Mouse (Mus musculus) heart, embryonic 12.5 days (tissue): ENCODE results near the gene Polr3g. TPM values are rescaled to one million over a fixed set of nuclear protein-coding genes. Genes with fewer than 3 reads are reported as not detected.
"Not testable (repeated sequence)": the region's sequence is repeated elsewhere in the genome, so short reads cannot be mapped to it uniquely, and the experiment has no call there.

Experiments used
- ATAC-seq: fragments of 200-750 bp; cut with Nextera tagmentation; 2 replicates; pipeline ENCODE4 v1.8.0; 2017; ENCODE audit warnings: moderate TSS enrichment, moderate library complexity; ENCODE audit not compliant: insufficient number of reproducible peaks, low FRiP score
- H3K27ac ChIP-seq: fragments of 300-500 bp; sonication (generic); 2 replicates; pipeline ENCODE4 v1.5.1; 2016; ENCODE audit warnings: mild to moderate bottlenecking, moderate library complexity; ENCODE audit not compliant: poor library complexity, severe bottlenecking
- H3K27me3 ChIP-seq: fragments of 300-500 bp; sonication (generic); replicated peaks from 2 replicates; pipeline ENCODE4 v1.6.1; 2016; ENCODE audit warnings: mild to moderate bottlenecking, moderate library complexity
- H3K36me3 ChIP-seq: fragments of 300-500 bp; sonication (generic); 2 replicates; pipeline ENCODE4 v1.6.1; 2016; ENCODE audit warnings: mild to moderate bottlenecking, moderate library complexity
- H3K4me1 ChIP-seq: fragments of 300-500 bp; sonication (generic); replicated peaks from 2 replicates; pipeline ENCODE4 v1.6.1; 2016; ENCODE audit warnings: mild to moderate bottlenecking
- H3K4me2 ChIP-seq: fragments of 300-500 bp; sonication (generic); 2 replicates; pipeline ENCODE4 v1.6.1; 2016; ENCODE audit warnings: mild to moderate bottlenecking, moderate library complexity
- H3K4me3 ChIP-seq: fragments of 300-500 bp; sonication (generic); 2 replicates; pipeline ENCODE4 v1.5.1; 2016; ENCODE audit warnings: mild to moderate bottlenecking
- H3K9ac ChIP-seq: fragments of 300-500 bp; sonication (generic); 2 replicates; pipeline ENCODE4 v1.6.1; 2016; ENCODE audit warnings: mild to moderate bottlenecking, moderate library complexity
- H3K9me3 ChIP-seq: fragments of 300-500 bp; sonication (generic); replicated peaks from 2 replicates; pipeline ENCODE4 v1.6.1; 2016; ENCODE audit warnings: mild to moderate bottlenecking, moderate library complexity
- WGBS: fragments of 180-500 bp; shearing (Covaris S2); methylation state at CpG from one replicate; pipeline ENCODE4 v1.1.7; 2016; 5-methylcytosine and 5-hydroxymethylcytosine counted together
- polyA plus RNA-seq: library from polyadenylated mRNA; unstranded; fragments of >200 nt; fragmentation: Nextera tagmentation; extraction: Ambion mirVana; gene quantifications from 2 replicates; pipeline ENCODE4 v1.2.1, GENCODE M21; 2016

Gene Polr3g
- polyA plus RNA-seq, 1 experiment from 2014 or later: 20.7 TPM

DNA sequence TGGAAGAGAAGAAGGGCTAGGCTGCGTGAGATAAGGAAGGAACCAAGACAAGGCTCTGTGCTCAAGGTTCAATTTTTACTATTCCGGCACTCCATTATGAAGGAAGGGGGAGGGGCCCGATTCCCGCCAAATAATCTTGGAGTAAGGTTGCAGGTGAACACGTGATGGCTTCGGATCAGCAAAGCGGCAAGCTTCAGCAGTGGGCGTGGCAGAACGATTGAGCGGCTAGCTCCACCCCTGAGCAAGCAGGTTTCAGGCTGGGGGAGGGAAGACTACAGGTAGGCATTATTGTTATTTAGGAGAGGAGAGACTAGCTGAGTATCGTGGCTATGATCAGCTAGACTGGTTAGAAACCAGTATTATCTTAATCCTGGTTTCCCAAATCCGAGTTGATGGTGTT lies 17.3 kb upstream of the Polr3g start:
- H3K27me3 ChIP-seq, H3K27ac ChIP-seq, ATAC-seq, H3K36me3 ChIP-seq, H3K4me3 ChIP-seq, H3K4me1 ChIP-seq, H3K4me2 ChIP-seq, H3K9me3 ChIP-seq, H3K9ac ChIP-seq: not testable (repeated sequence)
- WGBS: 46% methylated on average over 12 of the region's 12 CpGs

DNA sequence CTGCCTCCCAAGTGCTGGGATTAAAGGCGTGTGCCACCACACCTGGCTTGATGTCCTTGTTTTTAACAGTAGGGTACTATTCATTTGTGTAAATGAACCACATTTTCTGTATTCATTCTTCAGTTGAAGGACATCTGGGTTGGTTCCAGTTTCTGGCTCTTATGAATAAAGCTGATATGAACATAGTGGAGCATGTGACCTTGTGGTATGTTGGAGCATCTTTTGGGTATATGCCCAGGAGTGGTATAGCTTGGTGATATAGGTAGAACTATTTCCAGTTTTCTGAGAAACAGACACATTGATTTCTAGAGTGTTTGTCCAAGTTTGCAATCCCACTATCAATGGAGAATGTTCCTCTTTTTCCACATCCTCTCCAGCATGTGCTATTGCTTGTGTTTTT lies 3.1 kb upstream of the Polr3g start:
- Histone ChIP-seq H3K9ac (no peak overlapping the region), H3K4me2 (no peak overlapping the region), H3K27ac (no peak overlapping the region), H3K4me1 (peaks cover 21% of the 10 kb centered on the region), H3K27me3 (no peaks in the 10 kb centered on the region), H3K36me3 (no peaks in the 10 kb centered on the region), H3K9me3 (no peaks in the 10 kb centered on the region), H3K4me3 (no peak overlapping the region)
- no peak for ATAC-seq
- WGBS: 89% methylated on average over 1 of the region's 1 CpGs

DNA sequence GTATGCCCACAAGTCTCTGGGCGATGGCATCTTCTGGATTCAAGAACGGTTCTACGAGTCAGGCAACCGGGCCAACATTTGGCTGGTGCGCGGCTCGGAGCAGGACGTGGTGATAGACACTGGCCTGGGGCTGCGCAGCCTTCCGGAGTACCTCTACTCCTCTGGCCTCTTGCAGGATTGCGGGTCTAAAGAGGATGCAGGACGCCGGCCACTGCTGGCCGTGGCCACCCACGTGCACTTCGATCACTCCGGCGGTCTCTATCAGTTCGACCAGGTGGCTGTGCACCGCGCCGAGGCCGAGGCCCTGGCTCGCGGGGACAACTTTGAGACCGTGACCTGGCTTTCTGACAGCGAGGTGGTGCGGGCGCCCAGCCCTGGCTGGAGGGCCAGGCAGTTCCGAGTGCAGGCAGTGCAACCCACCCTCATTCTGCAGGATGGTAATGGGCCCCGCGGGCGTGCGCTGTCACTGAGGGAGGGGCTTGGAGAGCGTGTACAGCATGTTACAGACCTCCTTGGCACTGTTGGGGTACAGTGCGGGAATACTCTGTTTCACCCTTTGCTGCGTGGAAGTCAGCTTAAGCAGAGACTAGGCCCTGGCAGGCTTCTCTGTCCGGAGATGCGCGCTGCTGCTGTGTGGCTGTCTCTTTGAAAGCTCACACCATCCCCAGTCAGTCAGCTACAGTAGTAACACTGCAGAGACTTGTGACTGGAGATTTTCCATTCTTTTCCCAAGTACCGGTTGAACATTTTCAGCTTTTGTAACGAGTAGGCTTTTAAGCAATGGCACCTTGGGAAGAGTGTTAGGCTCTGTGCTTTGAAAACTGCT lies 946 bp upstream of the Polr3g start:
- Histone ChIP-seq H3K27me3 (no peaks in the 10 kb centered on the region), H3K27ac (peak overlapping the region; percentile 87), H3K9me3 (no peaks in the 10 kb centered on the region), H3K36me3 (no peaks in the 10 kb centered on the region), H3K4me2 (peak overlapping the region; percentile 97), H3K4me3 (peak overlapping the region; percentile 77), H3K4me1 (peaks cover 24% of the 10 kb centered on the region), H3K9ac (peak overlapping the region; percentile 84)
- peak; percentile 59 for ATAC-seq
- under 1% methylated on average over 42 of the region's 42 CpGs for WGBS

DNA sequence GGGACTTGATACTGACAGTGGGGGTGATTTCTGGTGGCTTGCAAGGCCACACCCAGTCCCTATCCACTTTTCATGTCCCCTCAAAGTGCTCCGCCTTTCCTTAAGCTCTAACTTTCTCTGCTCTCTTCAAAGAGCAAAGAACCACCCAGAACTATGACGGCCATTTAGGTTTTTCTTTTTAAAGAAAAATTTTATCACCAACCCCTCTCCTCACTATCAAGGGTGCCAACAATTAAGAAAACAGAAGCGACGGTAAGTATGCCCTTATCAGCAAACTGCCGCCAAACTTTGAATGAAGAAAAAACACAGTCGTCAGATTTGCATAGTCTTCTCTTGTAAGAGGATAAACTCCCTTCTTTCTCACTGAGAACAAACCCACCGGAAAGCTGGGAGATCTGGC lies 547 bp downstream of the Polr3g start:
- ATAC-seq: no peak
- H3K4me2 ChIP-seq: peak overlapping the region; percentile 97
- WGBS: 1% methylated on average over 7 of the region's 7 CpGs
- peaks cover 24% of the 10 kb centered on the region for H3K4me1 ChIP-seq
- H3K9ac ChIP-seq: peak overlapping the region; percentile 84
- H3K27ac ChIP-seq: peak overlapping the region; percentile 87
- H3K4me3 ChIP-seq: peak overlapping the region; percentile 77
- no peaks in the 10 kb centered on the region for H3K27me3 ChIP-seq
- H3K9me3 ChIP-seq: no peaks in the 10 kb centered on the region
- H3K36me3 ChIP-seq: no peaks in the 10 kb centered on the region

DNA sequence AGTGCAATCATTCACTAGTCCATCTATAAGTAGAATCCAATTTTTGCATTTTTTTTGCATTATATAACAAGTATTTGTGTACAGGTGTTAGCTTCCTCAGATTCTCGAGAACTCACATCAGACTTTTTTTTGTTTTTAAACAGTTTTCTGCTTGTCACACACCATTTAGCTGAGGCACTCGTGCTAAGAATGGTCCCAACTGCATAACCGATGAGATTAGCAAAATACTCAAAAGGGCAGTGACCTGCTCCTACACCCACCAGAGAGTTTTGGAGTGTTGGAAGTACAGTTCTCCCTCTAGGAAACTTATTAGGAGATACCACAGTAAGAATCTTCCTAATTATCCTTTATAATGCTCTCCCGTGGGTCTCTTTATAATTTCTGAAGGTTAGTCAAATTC lies 1.0 kb downstream of the Polr3g start:
- peak overlapping the region; percentile 84 for H3K9ac ChIP-seq
- peaks cover 24% of the 10 kb centered on the region for H3K4me1 ChIP-seq
- no peak for ATAC-seq
- H3K4me3 ChIP-seq: peak overlapping the region; percentile 77
- H3K27ac ChIP-seq: no peak overlapping the region
- no peaks in the 10 kb centered on the region for H3K9me3 ChIP-seq
- no peaks in the 10 kb centered on the region for H3K36me3 ChIP-seq
- 31% methylated on average over 4 of the region's 4 CpGs for WGBS
- H3K27me3 ChIP-seq: no peaks in the 10 kb centered on the region
- peak overlapping the region; percentile 97 for H3K4me2 ChIP-seq

DNA sequence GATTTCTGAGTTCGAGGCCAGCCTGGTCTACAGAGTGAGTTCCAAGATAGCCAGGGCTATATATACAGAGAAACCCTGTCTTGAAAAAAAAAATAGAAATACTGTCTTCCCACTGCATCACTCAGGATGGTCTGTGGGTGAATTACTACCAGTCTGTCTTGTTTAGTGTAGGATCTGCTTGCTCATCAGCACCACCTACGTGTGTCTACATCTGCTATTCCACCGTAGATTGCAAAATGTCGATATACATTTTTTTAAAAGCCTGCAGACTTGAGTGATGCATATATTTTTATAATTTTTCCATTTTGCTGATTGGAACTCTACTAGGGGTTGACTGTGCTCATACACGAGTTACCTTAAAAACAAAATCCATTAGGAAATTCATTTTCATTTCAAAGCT lies 4.5 kb downstream of the Polr3g start:
- no peaks in the 10 kb centered on the region for H3K9me3 ChIP-seq

DNA sequence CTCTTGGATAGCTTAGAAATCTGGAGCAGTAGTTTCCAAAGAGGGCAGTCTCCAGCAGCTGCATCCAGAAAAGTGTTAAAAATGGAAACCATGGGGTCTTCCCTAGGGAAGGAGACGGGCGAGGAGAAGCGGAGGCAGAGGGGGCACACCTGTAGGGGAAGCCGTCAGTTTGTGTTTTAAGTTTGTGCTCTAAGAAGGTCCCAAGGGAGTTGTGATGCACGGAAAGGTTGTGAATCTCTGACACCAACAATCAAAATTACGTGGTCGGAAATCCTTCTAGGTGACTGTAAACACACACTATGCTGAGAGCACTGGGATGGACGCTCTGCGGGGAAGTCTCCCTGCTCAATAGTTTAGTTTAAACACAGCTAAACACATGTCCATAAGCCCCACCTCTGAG lies 7.2 kb downstream of the Polr3g start:
- no peak overlapping the region for H3K4me2 ChIP-seq
- no peak overlapping the region for H3K9ac ChIP-seq
- H3K9me3 ChIP-seq: no peaks in the 10 kb centered on the region
- no peak for ATAC-seq
- H3K27me3 ChIP-seq: no peaks in the 10 kb centered on the region
- 0 out of 2 replicates have a peak, but pooled peaks cover 1% of the 10 kb centered on the region for H3K4me1 ChIP-seq
- 85% methylated on average over 9 of the region's 9 CpGs for WGBS
- H3K4me3 ChIP-seq: no peak overlapping the region
- no peaks in the 10 kb centered on the region for H3K36me3 ChIP-seq
- no peak overlapping the region for H3K27ac ChIP-seq

More for the DNA sequence above, 4.5 kb downstream of the Polr3g start:
- Histone ChIP-seq H3K4me1 (peaks cover 13% of the 10 kb centered on the region), H3K27ac (no peak overlapping the region), H3K4me2 (no peak overlapping the region), H3K36me3 (no peaks in the 10 kb centered on the region), H3K9ac (no peak overlapping the region), H3K27me3 (no peaks in the 10 kb centered on the region), H3K4me3 (no peak overlapping the region)
- no peak for ATAC-seq
- 91% methylated on average over 5 of the region's 5 CpGs for WGBS

DNA sequence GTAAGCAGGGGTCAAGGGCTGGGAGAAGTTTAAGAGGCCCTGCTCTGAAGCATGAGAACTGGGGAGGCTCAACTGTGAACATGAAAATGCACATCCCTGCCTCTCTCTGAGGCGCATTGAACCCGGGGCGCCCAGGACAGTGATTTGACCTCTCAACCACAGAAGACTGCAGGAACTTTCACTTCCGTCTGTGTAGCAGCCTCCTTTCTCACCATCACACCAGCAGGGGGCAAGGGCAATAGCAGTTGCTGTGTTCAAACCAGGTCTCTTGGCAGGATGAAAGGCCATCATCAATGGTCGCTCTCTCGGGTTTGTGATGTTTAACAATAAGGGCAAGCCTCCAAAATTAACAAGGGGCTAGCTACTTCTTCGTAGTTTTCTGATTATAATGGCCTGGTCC lies 7.7 kb downstream of the Polr3g start:
- Histone ChIP-seq H3K27me3 (no peaks in the 10 kb centered on the region), H3K4me3 (no peak overlapping the region), H3K9me3 (no peaks in the 10 kb centered on the region), H3K4me2 (no peak overlapping the region), H3K36me3 (peaks cover 4% of the 10 kb centered on the region), H3K4me1 (no peaks in the 10 kb centered on the region), H3K27ac (no peak overlapping the region), H3K9ac (no peak overlapping the region)
- WGBS: 75% methylated on average over 7 of the region's 7 CpGs
- no peak for ATAC-seq

DNA sequence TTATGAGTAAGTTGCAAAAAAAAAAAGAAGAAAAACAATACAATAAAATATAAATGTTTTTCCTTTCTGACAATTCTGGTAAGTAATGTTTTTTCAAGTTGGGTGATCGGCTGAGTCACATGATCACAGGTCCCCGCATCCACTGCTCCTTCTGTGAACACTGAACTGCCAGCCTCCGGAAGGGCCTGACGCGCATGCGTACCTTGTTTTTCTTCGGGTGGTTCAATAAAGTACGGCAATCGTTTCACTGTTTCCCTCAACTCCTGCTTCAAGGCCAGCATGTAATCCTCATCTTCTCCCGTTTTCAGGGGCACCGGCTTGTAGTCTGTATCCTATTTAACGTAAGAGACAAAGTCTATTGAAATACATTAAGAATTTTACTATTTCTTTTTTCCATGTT lies 16.4 kb downstream of the Polr3g start:
- Histone ChIP-seq H3K4me1 (peaks cover 12% of the 10 kb centered on the region), H3K9ac (no peak overlapping the region), H3K27me3 (no peaks in the 10 kb centered on the region), H3K4me3 (no peak overlapping the region), H3K27ac (no peak overlapping the region), H3K36me3 (peaks cover 29% of the 10 kb centered on the region), H3K4me2 (no peak overlapping the region), H3K9me3 (no peaks in the 10 kb centered on the region)
- 92% methylated on average over 12 of the region's 12 CpGs for WGBS
- no peak for ATAC-seq

DNA sequence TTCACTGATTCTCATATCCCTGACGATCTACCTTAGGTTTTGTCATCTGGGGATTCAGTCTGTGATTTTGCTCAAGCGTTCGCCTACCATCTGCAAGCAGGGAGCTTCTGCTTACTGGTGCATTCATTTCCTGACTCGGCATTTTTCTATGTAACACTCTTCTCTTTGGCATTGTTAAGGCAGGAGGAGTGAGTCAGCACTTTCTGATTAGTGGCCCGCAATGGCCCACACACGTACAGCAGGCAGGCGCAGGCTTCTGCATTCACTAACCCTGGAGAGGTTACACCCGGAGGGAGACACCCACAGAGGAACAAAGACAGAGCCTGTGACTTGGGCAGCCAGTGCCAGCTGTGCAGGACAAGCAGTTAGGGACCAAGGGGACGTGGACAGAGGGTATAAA lies 19.2 kb downstream of the Polr3g start:
- no peak overlapping the region for H3K4me3 ChIP-seq
- WGBS: 38% methylated on average over 9 of the region's 9 CpGs
- peaks cover 12% of the 10 kb centered on the region for H3K4me1 ChIP-seq
- no peak overlapping the region for H3K9ac ChIP-seq
- peak; percentile 91 for ATAC-seq
- H3K36me3 ChIP-seq: peaks cover 18% of the 10 kb centered on the region; the same call in 1 of the 2 replicates
- no peaks in the 10 kb centered on the region for H3K27me3 ChIP-seq
- no peaks in the 10 kb centered on the region for H3K9me3 ChIP-seq
- H3K27ac ChIP-seq: peak overlapping the region; percentile 14; the same call in 1 of the 2 replicates
- H3K4me2 ChIP-seq: 0 out of 2 replicates have a peak overlapping the region, but pooled peaks have one; percentile 3

DNA sequence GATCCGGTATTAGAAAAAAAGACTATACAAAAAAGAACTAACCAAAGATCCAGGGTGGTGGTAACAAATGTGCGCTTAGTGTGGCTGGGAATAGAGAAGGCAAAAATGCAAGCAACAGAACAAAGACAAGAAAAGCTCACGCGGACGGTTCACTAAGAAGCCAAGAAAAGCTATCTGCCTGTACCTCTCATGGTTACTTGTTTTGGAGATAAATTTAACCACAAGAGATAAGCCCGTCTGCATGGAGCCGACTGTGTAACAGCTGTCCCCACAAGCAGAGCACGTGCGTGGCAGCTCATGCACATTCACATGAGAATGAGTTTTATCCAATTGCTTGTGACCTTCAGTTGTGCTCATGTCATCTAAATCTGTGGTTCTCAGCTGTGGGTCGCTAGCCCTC lies 20.3 kb downstream of the Polr3g start:
- Histone ChIP-seq H3K27ac (peak overlapping the region; percentile 26), H3K9me3 (no peaks in the 10 kb centered on the region), H3K4me3 (no peak overlapping the region), H3K9ac (no peak overlapping the region), H3K27me3 (no peaks in the 10 kb centered on the region), H3K4me2 (peak overlapping the region; percentile 14; the same call in 1 of the 2 replicates), H3K36me3 (peaks cover 19% of the 10 kb centered on the region), H3K4me1 (peaks cover 12% of the 10 kb centered on the region)
- WGBS: 20% methylated on average over 10 of the region's 10 CpGs
- ATAC-seq: peak; percentile 72; the same call in 1 of the 2 replicates
